Mouse (Mus musculus) forebrain, embryonic 14.5 days (tissue): Measurements from ENCODE around the gene Fut7. TPM values are rescaled to one million over a fixed set of nuclear protein-coding genes. Genes with fewer than 3 reads are reported as not detected.
"Not testable (repeated sequence)": the region's sequence is repeated elsewhere in the genome, so short reads cannot be mapped to it uniquely, and the experiment has no call there.

Source experiments
- ATAC-seq: fragments of 200-750 bp; cut with Nextera tagmentation; 2 replicates; pipeline ENCODE4 v1.8.0; 2017; ENCODE audit warnings: mild to moderate bottlenecking, moderate library complexity
- DNase-seq: peaks from one replicate; pipeline ENCODE4 v3.0.0-alpha.2; 2015; ENCODE audit warnings: low spot score
- H3K27ac ChIP-seq: fragments of 300-500 bp; sonication (generic); 2 replicates; pipeline ENCODE4 v1.5.1; 2014; ENCODE audit warnings: low read depth, mild to moderate bottlenecking, control low read depth, low read length, moderate library complexity
- H3K27me3 ChIP-seq: fragments of 300-500 bp; sonication (generic); replicated peaks from 2 replicates; pipeline ENCODE4 v1.6.1; 2014; ENCODE audit warnings: low read length, control low read depth, mixed read lengths; ENCODE audit not compliant: control insufficient read depth, insufficient read depth
- H3K36me3 ChIP-seq: fragments of 300-500 bp; sonication (generic); 2 replicates; pipeline ENCODE4 v1.6.1; 2014; ENCODE audit warnings: low read length, control low read depth; ENCODE audit not compliant: control insufficient read depth, insufficient read depth
- H3K4me1 ChIP-seq: fragments of 300-500 bp; sonication (generic); 2 replicates; pipeline ENCODE4 v1.6.1; 2014; ENCODE audit warnings: antibody characterized with exemption, low read length, control low read depth; ENCODE audit not compliant: control insufficient read depth, insufficient read depth
- H3K4me2 ChIP-seq: fragments of 300-500 bp; sonication (generic); 2 replicates; pipeline ENCODE4 v1.6.1; 2014; ENCODE audit warnings: mild to moderate bottlenecking, control low read depth, low read length
- H3K4me3 ChIP-seq: fragments of 300-500 bp; sonication (generic); 2 replicates; pipeline ENCODE4 v1.5.1; 2014; ENCODE audit warnings: low read depth, low read length, control low read depth
- H3K9ac ChIP-seq: fragments of 300-500 bp; sonication (generic); 2 replicates; pipeline ENCODE4 v1.6.1; 2014; ENCODE audit warnings: mild to moderate bottlenecking, low read length, control low read depth, moderate library complexity
- H3K9me3 ChIP-seq: fragments of 300-500 bp; sonication (generic); replicated peaks from 2 replicates; pipeline ENCODE4 v1.6.1; 2016; ENCODE audit warnings: low read length, control low read depth, mixed read lengths; ENCODE audit not compliant: control insufficient read depth
- WGBS: fragments of 180-500 bp; shearing (Covaris S2); extraction: QIAGEN DNeasy Blood & Tissue Kit; methylation state at CpG from one replicate; pipeline ENCODE4 v1.1.7; 2014; 5-methylcytosine and 5-hydroxymethylcytosine counted together
- polyA plus RNA-seq: library from polyadenylated mRNA; unstranded; fragments of >200 nt; fragmentation: Nextera tagmentation; extraction: Ambion mirVana; gene quantifications from 2 replicates; pipeline ENCODE4 v1.2.1, GENCODE M21; 2014

Fut7 gene
- polyA plus RNA-seq, 1 experiment from 2014 or later: not detected

DNA sequence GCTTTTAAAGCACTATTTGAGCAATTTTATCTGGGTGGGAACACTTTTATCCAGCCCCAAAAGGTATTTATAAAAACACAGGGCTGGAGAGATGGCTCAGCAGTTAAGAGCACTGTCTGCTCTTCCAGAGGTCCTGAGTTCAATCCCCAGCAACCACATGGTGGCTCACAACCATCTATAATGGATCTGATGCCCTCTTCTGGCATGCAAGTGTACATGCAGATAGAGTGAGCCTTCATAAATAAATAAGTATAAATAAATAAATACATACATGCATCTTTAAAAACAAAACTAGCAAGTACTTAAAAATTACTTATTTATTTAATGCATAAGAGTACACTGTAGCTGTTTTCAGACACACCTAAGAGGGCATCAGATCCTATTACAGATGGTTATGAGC, 9.6 kb upstream of the Fut7 start:
- not testable (repeated sequence) for H3K27ac ChIP-seq, DNase-seq, H3K4me1 ChIP-seq, ATAC-seq, H3K4me2 ChIP-seq, H3K9me3 ChIP-seq, H3K27me3 ChIP-seq, H3K9ac ChIP-seq, H3K4me3 ChIP-seq
- H3K36me3 ChIP-seq: peaks cover 24% of the 10 kb centered on the region

DNA sequence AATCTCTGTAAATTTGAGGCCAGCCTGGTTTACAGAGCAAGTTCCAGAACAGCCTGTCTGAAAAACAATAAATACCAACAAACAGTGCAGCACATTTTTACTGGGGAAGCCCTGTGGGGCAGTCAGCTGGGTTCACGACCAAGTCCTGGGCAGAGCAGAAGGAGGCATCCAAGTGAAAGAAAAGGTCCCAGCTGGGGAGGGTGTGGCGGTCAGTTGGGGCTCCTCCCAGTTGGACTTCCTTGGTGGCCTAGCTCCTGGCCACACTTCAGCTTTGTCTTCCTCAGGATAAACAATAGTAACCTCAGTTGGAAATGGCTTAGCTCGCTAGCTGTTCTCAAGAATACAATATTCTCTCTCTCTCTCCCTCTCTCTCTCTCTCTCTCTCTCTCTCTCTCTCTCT, 5.6 kb upstream of the Fut7 start:
- no peaks in the 10 kb centered on the region for H3K4me1 ChIP-seq
- ATAC-seq (no peak), DNase-seq (no peak)
- no peaks in the 10 kb centered on the region for H3K9me3 ChIP-seq
- H3K4me2 ChIP-seq: no peak overlapping the region
- H3K27me3 ChIP-seq: no peaks in the 10 kb centered on the region
- H3K9ac ChIP-seq: no peak overlapping the region
- 8% methylated on average over 3 of the region's 3 CpGs for WGBS
- no peak overlapping the region for H3K27ac ChIP-seq
- H3K36me3 ChIP-seq: no peaks in the 10 kb centered on the region
- H3K4me3 ChIP-seq: no peak overlapping the region

DNA sequence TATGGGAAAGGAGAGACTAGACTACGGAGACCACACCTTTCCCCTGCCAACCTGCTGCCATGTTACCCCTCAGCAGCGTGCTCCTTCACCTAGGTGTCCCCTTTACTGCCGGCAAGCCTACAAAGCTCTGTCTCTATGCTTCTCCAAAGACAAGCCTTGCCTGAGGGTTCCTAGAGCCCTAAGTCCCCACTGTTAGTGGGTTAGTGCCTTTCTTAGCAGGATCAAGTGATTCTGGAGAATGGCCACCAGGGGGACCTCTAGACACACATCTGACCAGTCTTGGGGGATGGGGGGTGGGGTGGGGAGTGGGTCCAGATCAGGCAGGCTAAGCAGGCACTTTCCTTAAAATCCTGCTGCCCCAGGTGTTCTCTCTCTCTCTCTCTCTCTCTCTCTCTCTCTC, 1.2 kb upstream of the Fut7 start:
- 28% methylated on average over 3 of the region's 3 CpGs for WGBS
- ATAC-seq (peak; percentile 58), DNase-seq (peak; percentile 80)
- no peaks in the 10 kb centered on the region for H3K9me3 ChIP-seq
- H3K4me3 ChIP-seq: no peak overlapping the region
- no peaks in the 10 kb centered on the region for H3K36me3 ChIP-seq
- H3K27me3 ChIP-seq: no peaks in the 10 kb centered on the region; the same call in 1 of the 2 replicates
- no peak overlapping the region for H3K9ac ChIP-seq
- no peaks in the 10 kb centered on the region for H3K4me1 ChIP-seq
- no peak overlapping the region for H3K27ac ChIP-seq
- no peak overlapping the region for H3K4me2 ChIP-seq

DNA sequence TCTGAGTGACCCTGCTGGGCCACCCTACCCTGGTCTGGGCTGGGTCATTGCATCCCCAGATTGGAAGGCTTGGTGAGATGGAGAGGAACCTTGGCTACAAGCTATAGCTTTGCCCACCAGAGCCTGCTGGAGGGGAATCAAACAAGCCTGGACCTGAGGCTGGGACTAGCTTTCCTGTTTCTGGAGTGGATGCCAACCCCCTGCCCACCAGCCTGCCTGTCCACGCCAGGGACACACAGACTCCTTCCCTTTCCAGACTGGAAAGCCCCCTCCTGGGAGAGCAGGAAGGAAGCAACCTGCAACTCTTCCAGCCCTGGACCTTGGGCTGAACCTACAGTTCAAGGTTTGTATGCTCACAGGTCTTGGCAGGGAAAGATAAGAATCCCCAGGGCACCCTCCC, 559 bp downstream of the Fut7 start:
- no peaks in the 10 kb centered on the region; the same call in 1 of the 2 replicates for H3K27me3 ChIP-seq
- H3K36me3 ChIP-seq: no peaks in the 10 kb centered on the region
- no peak overlapping the region for H3K9ac ChIP-seq
- H3K4me1 ChIP-seq: no peaks in the 10 kb centered on the region; the same call in 1 of the 2 replicates
- ATAC-seq: no peak
- no peak for DNase-seq
- H3K9me3 ChIP-seq: no peaks in the 10 kb centered on the region
- no peak overlapping the region for H3K4me3 ChIP-seq
- H3K4me2 ChIP-seq: no peak overlapping the region
- WGBS: 83% methylated on average over 1 of the region's 1 CpGs
- no peak overlapping the region for H3K27ac ChIP-seq

DNA sequence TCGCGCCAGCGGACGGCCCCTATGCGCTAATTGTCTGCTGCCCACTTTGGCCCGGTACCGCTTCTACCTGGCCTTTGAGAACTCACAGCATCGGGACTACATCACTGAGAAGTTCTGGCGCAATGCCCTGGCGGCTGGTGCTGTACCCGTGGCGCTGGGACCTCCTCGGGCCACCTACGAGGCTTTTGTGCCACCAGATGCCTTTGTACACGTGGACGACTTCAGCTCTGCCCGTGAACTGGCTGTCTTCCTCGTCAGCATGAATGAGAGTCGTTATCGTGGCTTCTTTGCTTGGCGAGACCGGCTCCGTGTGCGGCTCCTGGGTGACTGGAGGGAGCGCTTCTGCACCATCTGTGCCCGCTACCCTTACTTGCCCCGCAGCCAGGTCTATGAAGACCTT, 2.4 kb downstream of the Fut7 start:
- Histone ChIP-seq H3K27me3 (no peaks in the 10 kb centered on the region; the same call in 1 of the 2 replicates), H3K36me3 (no peaks in the 10 kb centered on the region), H3K9me3 (no peaks in the 10 kb centered on the region), H3K4me2 (no peak overlapping the region), H3K9ac (peak overlapping the region; percentile 35; the same call in 1 of the 2 replicates), H3K27ac (no peak overlapping the region), H3K4me3 (no peak overlapping the region), H3K4me1 (peaks cover 13% of the 10 kb centered on the region)
- DNase-seq: peak; percentile 18
- 53% methylated on average over 27 of the region's 27 CpGs for WGBS
- no peak for ATAC-seq

DNA sequence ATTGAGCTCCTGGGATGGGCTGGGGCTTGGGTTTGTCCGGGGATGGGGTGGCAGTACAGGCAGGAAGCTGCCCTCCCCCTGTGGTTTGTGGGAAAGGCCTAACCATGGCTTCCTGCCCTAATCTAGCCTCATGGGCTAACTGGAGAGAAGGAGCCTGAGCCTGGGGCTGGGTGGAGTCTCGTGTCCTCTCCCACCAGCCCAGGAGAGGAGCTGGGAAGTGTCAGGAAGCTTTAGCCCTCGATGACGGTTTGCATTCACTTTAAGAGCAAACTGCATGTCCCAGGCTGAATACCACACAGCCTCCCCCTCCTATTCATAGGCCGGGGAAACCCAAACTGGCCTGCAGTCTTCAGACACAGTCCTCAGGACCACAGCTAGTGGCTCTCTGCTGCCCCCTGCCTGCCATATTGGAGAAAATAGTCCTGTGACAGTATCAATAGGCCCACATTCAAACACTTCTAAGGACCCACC, 3.7 kb downstream of the Fut7 start:
- Histone ChIP-seq H3K4me2 (no peak overlapping the region), H3K27ac (no peak overlapping the region), H3K4me3 (no peak overlapping the region), H3K27me3 (no peaks in the 10 kb centered on the region; the same call in 1 of the 2 replicates), H3K36me3 (no peaks in the 10 kb centered on the region), H3K4me1 (peaks cover 16% of the 10 kb centered on the region), H3K9ac (no peak overlapping the region), H3K9me3 (no peaks in the 10 kb centered on the region)
- ATAC-seq (peak; percentile 25; the same call in 1 of the 2 replicates), DNase-seq (peak; percentile 86)
- 31% methylated on average over 5 of the region's 5 CpGs for WGBS

DNA sequence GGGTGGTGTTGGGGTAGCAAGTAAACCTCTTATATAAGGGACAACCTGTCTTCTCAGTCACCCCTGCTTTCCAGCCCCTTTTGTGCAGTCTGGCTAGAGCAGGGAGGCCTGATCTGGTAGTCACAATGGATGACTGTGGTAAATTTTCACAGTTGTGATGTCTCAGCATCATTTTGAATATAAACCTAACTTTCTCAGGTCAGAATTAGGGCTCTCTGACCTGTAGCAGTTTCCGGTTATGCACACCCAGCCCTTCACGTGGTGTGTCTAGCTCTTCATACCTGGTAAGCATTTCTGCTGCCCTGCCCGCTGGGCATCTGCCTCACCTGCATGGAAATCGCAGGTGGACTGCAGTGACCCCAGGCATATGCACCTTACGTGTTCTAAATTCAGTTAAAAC, 4.2 kb downstream of the Fut7 start:
- whole genome bisulfite sequencing: 93% methylated on average over 5 of the region's 5 CpGs

DNA sequence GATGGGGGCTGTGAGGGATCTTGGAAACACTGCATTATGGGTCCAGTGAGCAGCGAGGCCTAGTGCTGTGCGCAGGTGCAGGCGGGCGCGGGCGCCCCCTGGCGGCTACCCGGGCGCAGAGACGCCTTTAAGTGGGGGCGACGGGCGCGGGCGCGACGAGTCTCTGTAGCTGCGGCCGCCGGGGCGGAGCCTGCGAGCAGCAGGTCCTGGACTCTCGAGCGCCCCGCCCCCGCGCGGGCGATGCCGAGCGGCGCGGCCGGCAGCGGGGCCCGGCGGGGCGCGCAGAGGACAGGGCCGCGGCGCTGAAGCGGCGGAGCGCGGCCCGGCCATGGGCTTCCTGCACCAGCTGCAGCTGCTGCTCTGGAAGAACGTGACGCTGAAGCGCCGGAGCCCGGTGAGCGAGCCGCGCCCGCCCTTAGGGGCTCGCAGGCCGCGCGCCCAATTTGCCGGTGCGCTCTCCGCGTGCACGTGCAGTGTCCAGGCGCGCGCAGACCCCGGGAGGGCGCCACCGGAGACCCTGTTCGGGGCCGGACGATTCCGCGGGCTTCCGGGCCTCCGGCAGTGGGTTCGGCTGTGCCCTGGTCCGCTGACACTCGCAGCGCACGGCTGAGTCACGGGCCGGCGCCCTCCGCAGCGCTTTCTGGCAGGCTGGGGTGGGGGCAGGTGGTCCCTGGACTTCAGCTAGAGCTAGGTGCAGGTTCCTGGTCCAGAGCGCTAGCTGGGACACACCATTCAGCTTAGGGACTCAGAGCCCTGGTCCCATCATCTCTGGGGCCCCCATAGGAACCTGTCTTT, 5.6 kb downstream of the Fut7 start, which contains the start of gene Abca2:
Gene Abca2, plus strand, starts transcription at position 262 of the 795 bp plus-strand sequence.
- Histone ChIP-seq H3K4me1 (peaks cover 16% of the 10 kb centered on the region), H3K27me3 (no peaks in the 10 kb centered on the region), H3K27ac (peak within 1 kb of the TSS; percentile 75), H3K4me3 (peak within 1 kb of the TSS; percentile 82), H3K36me3 (peaks cover 8% of the 10 kb centered on the region; the same call in 1 of the 2 replicates), H3K9ac (peak within 1 kb of the TSS; percentile 90), H3K9me3 (no peaks in the 10 kb centered on the region), H3K4me2 (peak within 1 kb of the TSS; percentile 78)
- peak; percentile 95 for ATAC-seq
- WGBS: under 1% methylated on average over 87 of the region's 89 CpGs
- peak; percentile 97 for DNase-seq

More for the DNA sequence above, 4.2 kb downstream of the Fut7 start:
- Histone ChIP-seq H3K4me3 (no peak overlapping the region), H3K4me2 (no peak overlapping the region), H3K9me3 (no peaks in the 10 kb centered on the region), H3K27ac (no peak overlapping the region), H3K4me1 (peaks cover 16% of the 10 kb centered on the region), H3K36me3 (no peaks in the 10 kb centered on the region), H3K27me3 (no peaks in the 10 kb centered on the region; the same call in 1 of the 2 replicates), H3K9ac (no peak overlapping the region)
- ATAC-seq (no peak), DNase-seq (no peak)
